Mouse (Mus musculus) lung, embryonic 14.5 days (tissue): Measurements from ENCODE around the gene Aplp2. TPM values are rescaled to one million over a fixed set of nuclear protein-coding genes. Genes with fewer than 3 reads are reported as not detected.

Experiments used
- ATAC-seq: fragments of 200-750 bp; cut with Nextera tagmentation; 2 replicates; pipeline ENCODE4 v1.8.0; 2017; ENCODE audit warnings: mild to moderate bottlenecking, moderate TSS enrichment, moderate library complexity; ENCODE audit not compliant: insufficient read depth
- DNase-seq: peaks from one replicate; pipeline ENCODE4 v3.0.0-alpha.2; 2015
- H3K27ac ChIP-seq: fragments of 300-500 bp; sonication (generic); 2 replicates; pipeline ENCODE4 v1.5.1; 2014; ENCODE audit warnings: low read depth, mild to moderate bottlenecking, moderate library complexity
- H3K27me3 ChIP-seq: fragments of 300-500 bp; sonication (generic); 2 replicates; pipeline ENCODE4 v1.6.1; 2014; ENCODE audit warnings: low read length, control low read depth; ENCODE audit not compliant: insufficient read depth
- H3K36me3 ChIP-seq: fragments of 300-500 bp; sonication (generic); 2 replicates; pipeline ENCODE4 v1.6.1; 2014; ENCODE audit warnings: control low read depth; ENCODE audit not compliant: insufficient read depth
- H3K4me1 ChIP-seq: fragments of 300-500 bp; sonication (generic); 2 replicates; pipeline ENCODE4 v1.6.1; 2014; ENCODE audit warnings: antibody characterized with exemption, control low read depth; ENCODE audit not compliant: insufficient read depth
- H3K4me2 ChIP-seq: fragments of 300-500 bp; sonication (generic); 2 replicates; pipeline ENCODE4 v1.6.1; 2014; ENCODE audit warnings: mild to moderate bottlenecking
- H3K4me3 ChIP-seq: fragments of 300-500 bp; sonication (generic); 2 replicates; pipeline ENCODE4 v1.5.1; 2014; ENCODE audit warnings: low read depth, low read length
- H3K9ac ChIP-seq: fragments of 300-500 bp; sonication (generic); 2 replicates; pipeline ENCODE4 v1.6.1; 2014
- H3K9me3 ChIP-seq: fragments of 300-500 bp; sonication (generic); 2 replicates; pipeline ENCODE4 v1.6.1; 2016; ENCODE audit warnings: low read depth, low read length, control low read depth
- CTCF ChIP-seq: IDR thresholded peaks from 2 replicates; pipeline ENCODE4 v1.5.1; 2016; ENCODE audit warnings: antibody characterized with exemption, low read depth
- WGBS: fragments of 180-500 bp; shearing (Covaris S2); extraction: QIAGEN DNeasy Blood & Tissue Kit; methylation state at CpG from one replicate; pipeline ENCODE4 v1.1.7; 2014; 5-methylcytosine and 5-hydroxymethylcytosine counted together
- polyA plus RNA-seq: library from polyadenylated mRNA; unstranded; fragments of >200 nt; fragmentation: Nextera tagmentation; extraction: Ambion mirVana; gene quantifications from 2 replicates; pipeline ENCODE4 v1.2.1, GENCODE M21; 2014

Aplp2 gene
- polyA plus RNA-seq, 1 experiment from 2014 or later, result 390 TPM

- 87% methylated on average over 11 of the region's 11 CpGs for WGBS
- no peaks in the 10 kb centered on the region for H3K4me1 ChIP-seq
- H3K36me3 ChIP-seq, result no peaks in the 10 kb centered on the region
- H3K27ac ChIP-seq, result no peak overlapping the region
- H3K9me3 ChIP-seq, result no peaks in the 10 kb centered on the region
- no peak overlapping the region for H3K9ac ChIP-seq
- no peaks in the 10 kb centered on the region for H3K27me3 ChIP-seq
- DNase-seq (no peak), ATAC-seq (no peak)
- no peak overlapping the region for H3K4me3 ChIP-seq
- no peak for TF ChIP-seq CTCF
- H3K4me2 ChIP-seq, result no peak overlapping the region
Observed at GRCm38 (mm10) chr9:31117088-31117487, 94.5 kb downstream of the Aplp2 start.

GRCm38 (mm10) chr9:31115586-31115985 lies 96.0 kb downstream of the Aplp2 start:
- H3K4me1 ChIP-seq, result no peaks in the 10 kb centered on the region
- no peaks in the 10 kb centered on the region for H3K36me3 ChIP-seq
- no peaks in the 10 kb centered on the region for H3K9me3 ChIP-seq
- ATAC-seq (no peak), DNase-seq (no peak)
- TF ChIP-seq CTCF, result no peak
- H3K4me2 ChIP-seq, result no peak overlapping the region
- no peaks in the 10 kb centered on the region for H3K27me3 ChIP-seq
- no peak overlapping the region for H3K9ac ChIP-seq
- no peak overlapping the region for H3K27ac ChIP-seq
- no peak overlapping the region for H3K4me3 ChIP-seq

- no peaks in the 10 kb centered on the region for H3K4me1 ChIP-seq
- TF ChIP-seq CTCF, result no peak
- ATAC-seq (no peak), DNase-seq (no peak)
- H3K4me2 ChIP-seq, result no peak overlapping the region
- H3K4me3 ChIP-seq, result no peak overlapping the region
- no peak overlapping the region for H3K9ac ChIP-seq
- H3K36me3 ChIP-seq, result no peaks in the 10 kb centered on the region
- no peaks in the 10 kb centered on the region for H3K27me3 ChIP-seq
- WGBS, result 88% methylated on average over 8 of the region's 8 CpGs
- H3K9me3 ChIP-seq, result no peaks in the 10 kb centered on the region
- H3K27ac ChIP-seq, result no peak overlapping the region
Observed at GRCm38 (mm10) chr9:31108464-31108863, 103.2 kb downstream of the Aplp2 start.

Other genes starting within 250 kb of the Aplp2 start
- gene Zbtb44, start 181.2 kb downstream of the Aplp2 start, polyA plus RNA-seq, result 8.0 TPM in 2 replicates
- gene St14, start 80.0 kb downstream of the Aplp2 start, polyA plus RNA-seq, result 35.5 and 42.1 TPM in 2 replicates
- 5.7 and 6.7 TPM in 2 replicates for gene Prdm10, start 68.7 kb upstream of the Aplp2 start, polyA plus RNA-seq
- 21.2 and 27.0 TPM in 2 replicates for gene Nfrkb, start 174.4 kb upstream of the Aplp2 start, polyA plus RNA-seq